Mouse (Mus musculus) cortical plate, adult 2 months (tissue): ENCODE data around the gene Mpo.

Experiments used
- CTCF ChIP-seq: fragments of 200-500 bp; IDR thresholded peaks from 2 replicates; pipeline ENCODE4 v1.5.1; 2011; ENCODE audit warnings: mild to moderate bottlenecking, control low read depth, low read length; ENCODE audit not compliant: insufficient read depth; ENCODE audit errors: extremely low read depth
- POLR2A ChIP-seq: fragments of 200-500 bp; IDR thresholded peaks from 2 replicates; pipeline ENCODE4 v1.6.1; 2011; ENCODE audit warnings: mild to moderate bottlenecking, low read length, control low read depth; ENCODE audit not compliant: insufficient read depth; ENCODE audit errors: extremely low read depth

DNA sequence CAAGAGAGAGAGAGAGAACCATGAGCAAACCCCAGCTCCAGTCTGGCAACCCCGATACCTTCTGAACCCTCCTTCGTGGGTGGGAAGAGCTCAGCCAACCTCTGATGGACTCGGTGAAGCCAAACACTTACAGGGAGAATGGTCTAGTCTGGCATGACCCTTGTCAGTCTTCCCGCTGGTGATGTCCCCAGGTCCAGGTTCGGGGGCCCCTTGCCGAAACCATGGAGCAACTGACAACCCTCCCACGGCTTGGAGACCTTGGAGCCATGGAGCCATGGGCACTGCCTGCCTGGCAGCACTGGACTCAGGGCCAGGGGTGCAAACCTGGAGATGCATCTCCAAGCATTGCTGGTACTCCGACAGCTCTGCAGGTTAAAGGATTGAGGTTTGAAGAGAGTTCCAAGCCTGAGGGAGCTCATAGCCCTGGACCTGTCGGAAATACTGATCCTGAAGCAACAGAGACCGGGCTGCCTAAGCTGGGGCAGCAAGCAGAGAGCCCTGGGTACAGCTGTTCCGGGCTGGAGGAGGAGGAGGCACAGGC is 32.1 kb upstream of the Mpo start:
- no peak for TF ChIP-seq POLR2A
- TF ChIP-seq CTCF = no peak
